Mouse (Mus musculus): ENCODE measurements around the gene Crabp1. TPM values are rescaled to one million over a fixed set of nuclear protein-coding genes. Genes with fewer than 3 reads are reported as not detected.

Gene Crabp1
- polyA plus RNA-seq, 1 experiment from 2014 or later = 78.1 TPM

- Histone ChIP-seq H3K27me3 (no peaks in the 10 kb centered on the region; the same call in 1 of the 2 replicates), H3K4me1 (no peaks in the 10 kb centered on the region), H3K9me3 (replicated peaks) (no peaks in the 10 kb centered on the region), H3K36me3 (no peaks in the 10 kb centered on the region), H3K4me3 (replicated peaks) (no peak overlapping the region), H3K27ac (no peak overlapping the region), H3K4me2 (no peak overlapping the region), H3K9ac (no peak overlapping the region)
- 41% methylated on average over 13 of the region's 13 CpGs for WGBS
- 0 out of 2 replicates have a peak, but pooled peaks have one; percentile 36 for ATAC-seq (replicated peaks; ENCODE audit: low FRiP score)
These were observed 18.7 kb upstream of the Crabp1 start for GRCm38 (mm10) chr9:54745740-54746370.

GRCm38 (mm10) chr9:54750215-54750981 lies 14.2 kb upstream of the Crabp1 start:
- Histone ChIP-seq H3K36me3 (no peaks in the 10 kb centered on the region), H3K27ac (no peak overlapping the region), H3K9me3 (replicated peaks) (no peaks in the 10 kb centered on the region), H3K27me3 (peaks cover 23% of the 10 kb centered on the region), H3K4me1 (no peaks in the 10 kb centered on the region; the same call in 1 of the 2 replicates), H3K4me3 (replicated peaks) (no peak overlapping the region), H3K9ac (no peak overlapping the region), H3K4me2 (no peak overlapping the region)
- no peak for ATAC-seq (replicated peaks; ENCODE audit: low FRiP score)
- 83% methylated on average over 7 of the region's 7 CpGs for WGBS

GRCm38 (mm10) chr9:54751684-54752083 lies 12.9 kb upstream of the Crabp1 start:
- Histone ChIP-seq H3K4me3 (replicated peaks) (no peak overlapping the region), H3K9ac (no peak overlapping the region), H3K27ac (no peak overlapping the region), H3K9me3 (replicated peaks) (no peaks in the 10 kb centered on the region), H3K4me2 (no peak overlapping the region), H3K36me3 (no peaks in the 10 kb centered on the region), H3K4me1 (no peaks in the 10 kb centered on the region; the same call in 1 of the 2 replicates), H3K27me3 (peaks cover 23% of the 10 kb centered on the region)
- 75% methylated on average over 2 of the region's 2 CpGs for WGBS
- no peak for ATAC-seq (replicated peaks; ENCODE audit: low FRiP score)

- Histone ChIP-seq H3K36me3 (no peaks in the 10 kb centered on the region), H3K9ac (no peak overlapping the region), H3K4me3 (replicated peaks) (no peak overlapping the region), H3K27ac (no peak overlapping the region), H3K27me3 (peaks cover 23% of the 10 kb centered on the region), H3K4me2 (no peak overlapping the region), H3K4me1 (no peaks in the 10 kb centered on the region; the same call in 1 of the 2 replicates), H3K9me3 (replicated peaks) (no peaks in the 10 kb centered on the region)
- no peak for ATAC-seq (replicated peaks; ENCODE audit: low FRiP score)
- 19% methylated on average over 21 of the region's 21 CpGs for WGBS
These were observed 12.2 kb upstream of the Crabp1 start for GRCm38 (mm10) chr9:54752201-54752943.

GRCm38 (mm10) chr9:54752944-54753295 lies 11.6 kb upstream of the Crabp1 start:
- Histone ChIP-seq H3K9me3 (replicated peaks) (no peaks in the 10 kb centered on the region), H3K9ac (no peak overlapping the region), H3K36me3 (no peaks in the 10 kb centered on the region), H3K27ac (no peak overlapping the region), H3K27me3 (peaks cover 23% of the 10 kb centered on the region), H3K4me1 (no peaks in the 10 kb centered on the region; the same call in 1 of the 2 replicates), H3K4me2 (no peak overlapping the region), H3K4me3 (replicated peaks) (no peak overlapping the region)
- WGBS = 39% methylated on average over 11 of the region's 11 CpGs
- ATAC-seq (replicated peaks; ENCODE audit: low FRiP score) = no peak

- H3K4me1 ChIP-seq = peaks cover 10% of the 10 kb centered on the region
- H3K9ac ChIP-seq = no peak overlapping the region
- no peak overlapping the region for H3K4me3 ChIP-seq (replicated peaks)
- no peak overlapping the region for H3K4me2 ChIP-seq
- peak; percentile 33; the same call in 1 of the 2 replicates for ATAC-seq (replicated peaks; ENCODE audit: low FRiP score)
- no peaks in the 10 kb centered on the region for H3K9me3 ChIP-seq (replicated peaks)
- H3K27me3 ChIP-seq = peaks cover 34% of the 10 kb centered on the region
- H3K27ac ChIP-seq = no peak overlapping the region
- 35% methylated on average over 6 of the region's 6 CpGs for WGBS
- H3K36me3 ChIP-seq = no peaks in the 10 kb centered on the region
These were observed 5.0 kb upstream of the Crabp1 start for GRCm38 (mm10) chr9:54759592-54759991.

- peaks cover 41% of the 10 kb centered on the region for H3K4me1 ChIP-seq
- ATAC-seq (replicated peaks; ENCODE audit: low FRiP score) = no peak
- no peaks in the 10 kb centered on the region for H3K9me3 ChIP-seq (replicated peaks)
- no peak overlapping the region for H3K27ac ChIP-seq
- H3K4me3 ChIP-seq (replicated peaks) = peak overlapping the region; percentile 45
- WGBS = 32% methylated on average over 12 of the region's 12 CpGs
- peaks cover 75% of the 10 kb centered on the region for H3K27me3 ChIP-seq
- peak overlapping the region; percentile 75 for H3K4me2 ChIP-seq
- no peak overlapping the region for H3K9ac ChIP-seq
- H3K36me3 ChIP-seq = no peaks in the 10 kb centered on the region
These were observed 457 bp upstream of the Crabp1 start for GRCm38 (mm10) chr9:54764091-54764490.

- Histone ChIP-seq H3K4me2 (peak overlapping the region; percentile 75), H3K36me3 (no peaks in the 10 kb centered on the region), H3K4me3 (replicated peaks) (peak overlapping the region; percentile 45), H3K9me3 (replicated peaks) (no peaks in the 10 kb centered on the region), H3K4me1 (peaks cover 49% of the 10 kb centered on the region), H3K27me3 (peaks cover 79% of the 10 kb centered on the region), H3K9ac (no peak overlapping the region), H3K27ac (no peak overlapping the region)
- under 1% methylated on average over 41 of the region's 41 CpGs for WGBS
- no peak for ATAC-seq (replicated peaks; ENCODE audit: low FRiP score)
These were observed 963 bp downstream of the Crabp1 start for GRCm38 (mm10) chr9:54765336-54766085.

- peak; percentile 63 for ATAC-seq (replicated peaks; ENCODE audit: low FRiP score)
- 9% methylated on average over 11 of the region's 11 CpGs for WGBS
- Histone ChIP-seq H3K27me3 (peaks cover 39% of the 10 kb centered on the region), H3K4me1 (peaks cover 55% of the 10 kb centered on the region), H3K9me3 (replicated peaks) (no peaks in the 10 kb centered on the region), H3K4me3 (replicated peaks) (no peak overlapping the region), H3K36me3 (no peaks in the 10 kb centered on the region), H3K27ac (peak overlapping the region; percentile 66), H3K9ac (no peak overlapping the region), H3K4me2 (peak overlapping the region; percentile 42)
These were observed 5.7 kb downstream of the Crabp1 start for GRCm38 (mm10) chr9:54770140-54770780.

GRCm38 (mm10) chr9:54776451-54776982 lies 12.0 kb downstream of the Crabp1 start:
- no peak overlapping the region for H3K4me3 ChIP-seq (replicated peaks)
- 88% methylated on average over 13 of the region's 13 CpGs for whole genome bisulfite sequencing
- peaks cover 10% of the 10 kb centered on the region; the same call in 1 of the 2 replicates for H3K4me1 ChIP-seq
- no peak for ATAC-seq (replicated peaks; ENCODE audit: low FRiP score)
- no peaks in the 10 kb centered on the region for H3K36me3 ChIP-seq
- H3K27ac ChIP-seq = no peak overlapping the region
- H3K27me3 ChIP-seq = no peaks in the 10 kb centered on the region; the same call in 1 of the 2 replicates
- no peak overlapping the region for H3K9ac ChIP-seq
- H3K4me2 ChIP-seq = no peak overlapping the region
- H3K9me3 ChIP-seq (replicated peaks) = no peaks in the 10 kb centered on the region

- Histone ChIP-seq H3K4me1 (peaks cover 16% of the 10 kb centered on the region), H3K4me3 (replicated peaks) (no peak overlapping the region), H3K27me3 (no peaks in the 10 kb centered on the region), H3K9me3 (replicated peaks) (no peaks in the 10 kb centered on the region), H3K4me2 (no peak overlapping the region), H3K36me3 (no peaks in the 10 kb centered on the region), H3K9ac (no peak overlapping the region), H3K27ac (no peak overlapping the region)
- WGBS = 81% methylated on average over 8 of the region's 8 CpGs
- ATAC-seq (replicated peaks; ENCODE audit: low FRiP score) = no peak
These were observed 14.7 kb downstream of the Crabp1 start for GRCm38 (mm10) chr9:54779280-54779679.

All from kidney, embryonic 15.5 days (tissue).